Mouse (Mus musculus): ENCODE data around the gene Alox12.

Alox12 gene

GRCm38 (mm10) chr11:70193354-70194285, 61.5 kb downstream of the Alox12 start:
- no peak for DNase-seq (ENCODE audit: low spot score in 2 of 2)

- DNase-seq (ENCODE audit: low spot score in 2 of 2), result no peak
Measured at GRCm38 (mm10) chr11:70192157-70192556, 63.0 kb downstream of the Alox12 start.

Data from right cerebral cortex, postnatal 36 days (tissue).